Comparison of ENCODE assay signal across 15 mouse cellular contexts in the genomic region with DNA sequence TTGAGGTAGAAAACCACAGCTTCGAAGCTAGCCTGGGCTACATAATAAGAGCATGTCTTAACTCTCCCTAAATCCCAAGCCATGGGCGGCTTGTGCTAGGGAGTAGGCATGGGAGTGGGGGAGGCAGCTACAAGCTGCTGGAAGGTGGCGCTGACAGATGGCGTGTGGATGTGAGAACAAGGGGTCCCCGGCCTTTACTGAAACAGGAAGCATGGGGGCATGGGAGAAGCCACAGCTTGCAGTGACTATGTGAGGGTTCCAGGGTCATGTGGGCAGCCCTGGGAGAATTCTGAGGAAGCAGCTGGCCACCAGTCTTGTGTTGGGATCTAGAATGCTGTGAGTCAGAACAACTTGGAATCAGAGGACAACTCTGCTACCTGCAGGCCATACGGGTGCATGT.
"Had no signal": no experiment of that assay in that cellular context is flagged by ENCODE, and none has a peak within 500 bp of the region (broad histone marks: within the 10 kb centered on the region; RNA-seq: fewer than 3 reads in every experiment).

No protein-coding gene starts in this region.

- ATAC-seq: intestine, postnatal 0 days; liver, postnatal 0 days; midbrain, embryonic 15.5 days had no signal

- DNase-seq: kidney, adult 8-10 months; kidney, postnatal 25 days; liver; liver, embryonic 13.5 days; liver, postnatal 0 days; right cerebral cortex, postnatal 25 days; thymus, adult 18-20 months; thymus, postnatal 25 days had no signal

- H3K27me3 ChIP-seq: limb, embryonic 12.5 days; liver, embryonic 13.5 days; megakaryocyte, embryonic 14.5 days; midbrain, embryonic 15.5 days; neural tube, embryonic 12.5 days had no signal

- H3K4me1 ChIP-seq: limb, embryonic 12.5 days; liver, embryonic 13.5 days; midbrain, embryonic 15.5 days; neural tube, embryonic 12.5 days had no signal

- H3K4me2 ChIP-seq: limb, embryonic 12.5 days; liver, embryonic 13.5 days; midbrain, embryonic 11.5 days; midbrain, embryonic 15.5 days; neural tube, embryonic 12.5 days had no signal

- H3K9me3 ChIP-seq: limb, embryonic 12.5 days; liver, embryonic 13.5 days; megakaryocyte, embryonic 14.5 days; midbrain, embryonic 15.5 days; neural tube, embryonic 12.5 days had no signal

- H3K9ac ChIP-seq: limb, embryonic 12.5 days; liver, embryonic 13.5 days; liver, postnatal 0 days; midbrain, embryonic 15.5 days; neural tube, embryonic 12.5 days had no signal

- H3K27ac ChIP-seq: limb, embryonic 12.5 days; liver, embryonic 13.5 days; macrophage; midbrain, embryonic 15.5 days; neural tube, embryonic 12.5 days had no signal

- H3K4me3 ChIP-seq: limb, embryonic 12.5 days; liver, embryonic 13.5 days; megakaryocyte, embryonic 14.5 days; midbrain, embryonic 15.5 days; neural tube, embryonic 12.5 days had no signal
